Mouse (Mus musculus) v-Abl transformed pro-B cells (cell line): ENCODE measurements around the gene Prokr2.
"Not testable (repeated sequence)": the region's sequence is repeated elsewhere in the genome, so short reads cannot be mapped to it uniquely, and the experiment has no call there.

Source experiments
- in situ Hi-C, 2 experiments: fragments of 400-800 bp; cut with MboI; formaldehyde crosslinking; loops; one replicate each; pipeline ENCODE4 v1.15.1; 2025; ENCODE audit not compliant: unreplicated experiment in 2 of 2

The Prokr2 gene

GRCm38 (mm10) chr2:132289213-132289612, 96.0 kb downstream of the Prokr2 start:
- in situ Hi-C loops = not testable (repeated sequence)
